Mouse (Mus musculus): ENCODE measurements around the gene Nme8.

DNA sequence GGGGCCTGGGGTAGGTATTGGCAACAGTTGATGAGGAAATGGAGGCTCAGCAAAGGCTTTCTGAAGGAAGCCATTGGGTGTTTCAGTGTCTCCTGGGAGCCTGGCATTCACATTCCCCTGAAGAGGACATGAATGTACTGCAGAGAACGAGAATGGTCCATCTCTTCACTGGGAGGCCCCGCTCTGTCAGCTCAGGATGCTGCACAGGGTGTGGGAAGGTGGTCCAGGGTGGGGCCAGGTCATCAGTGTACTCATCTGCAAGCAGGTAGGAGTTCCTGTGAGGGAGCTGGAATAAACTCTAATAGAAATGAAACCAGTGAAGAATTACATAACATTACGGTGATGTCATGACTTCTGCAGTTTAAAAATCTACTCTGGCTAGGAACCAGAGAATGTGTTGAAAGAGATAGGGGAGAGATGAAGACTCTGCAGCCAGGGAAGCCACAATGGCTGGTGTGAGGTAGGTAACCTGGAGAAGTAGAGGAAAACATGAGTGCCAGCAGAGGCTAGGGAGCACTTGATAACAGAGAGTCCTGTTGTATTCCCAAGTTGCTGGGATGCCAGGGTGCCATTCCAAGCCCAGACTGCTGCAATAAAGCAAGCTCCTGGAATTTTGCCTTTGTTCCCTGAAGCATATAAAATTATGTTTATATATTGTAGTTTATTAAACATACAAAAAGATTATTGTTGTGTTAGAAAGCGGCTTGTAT, 3.3 kb upstream of the Nme8 start:
- no peak for TF ChIP-seq CTCF (IDR thresholded peaks at IDR 0.05; ENCODE audit: insufficient read depth, low read length)
- TF ChIP-seq POLR2A (IDR thresholded peaks at IDR 0.05; ENCODE audit: borderline replicate concordance, extremely low read depth, low read depth, low read length): no peak

Data from lung, adult 2 months (tissue).